Mouse (Mus musculus): ENCODE results near the gene Olfr651.
"Not testable (repeated sequence)": the region's sequence is repeated elsewhere in the genome, so short reads cannot be mapped to it uniquely, and the experiment has no call there.

Gene Olfr651

DNA sequence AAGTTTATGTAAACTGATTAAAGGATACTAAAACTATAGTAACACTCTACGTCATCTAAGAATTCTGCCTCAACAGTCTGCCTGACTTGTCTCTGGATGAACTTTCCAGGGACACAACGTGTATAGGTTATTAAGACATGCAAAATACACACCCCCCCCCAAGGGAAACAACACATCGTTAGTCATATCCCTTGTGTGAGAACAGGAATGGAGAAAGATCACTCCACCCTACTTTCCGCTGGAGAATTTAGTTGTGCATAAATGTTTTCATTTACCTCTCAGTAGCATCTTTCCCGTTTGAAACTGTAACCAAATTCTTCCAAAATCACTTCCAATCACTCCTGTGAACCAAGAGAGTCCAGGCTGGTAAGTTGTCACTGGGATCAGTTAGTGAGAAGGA lies at the start of gene Olfr651:
TSS of gene Olfr651 (plus strand) at position 301 of the 400 bp plus-strand sequence.
- no peak for DNase-seq

DNA sequence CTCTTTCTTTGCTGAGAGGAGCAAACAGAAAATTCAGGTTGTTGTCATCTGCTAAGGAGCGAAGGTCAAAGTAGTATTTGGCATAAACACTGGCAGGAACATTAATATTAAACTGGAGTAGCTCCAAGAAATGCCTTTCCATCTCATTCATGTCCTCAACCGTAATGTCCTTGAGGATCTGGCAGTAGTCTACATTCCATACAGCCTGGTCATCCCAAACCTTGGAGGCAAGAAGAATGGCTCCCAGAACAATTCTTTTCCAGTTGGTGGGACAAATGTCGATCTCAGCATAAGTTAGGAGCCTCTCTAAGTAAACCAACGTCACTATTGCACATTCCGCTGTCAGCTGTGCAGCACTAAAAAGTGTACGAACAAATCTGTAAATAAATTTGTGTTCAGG lies 48.7 kb upstream of the Olfr651 start:
- DNase-seq: not testable (repeated sequence)

DNA sequence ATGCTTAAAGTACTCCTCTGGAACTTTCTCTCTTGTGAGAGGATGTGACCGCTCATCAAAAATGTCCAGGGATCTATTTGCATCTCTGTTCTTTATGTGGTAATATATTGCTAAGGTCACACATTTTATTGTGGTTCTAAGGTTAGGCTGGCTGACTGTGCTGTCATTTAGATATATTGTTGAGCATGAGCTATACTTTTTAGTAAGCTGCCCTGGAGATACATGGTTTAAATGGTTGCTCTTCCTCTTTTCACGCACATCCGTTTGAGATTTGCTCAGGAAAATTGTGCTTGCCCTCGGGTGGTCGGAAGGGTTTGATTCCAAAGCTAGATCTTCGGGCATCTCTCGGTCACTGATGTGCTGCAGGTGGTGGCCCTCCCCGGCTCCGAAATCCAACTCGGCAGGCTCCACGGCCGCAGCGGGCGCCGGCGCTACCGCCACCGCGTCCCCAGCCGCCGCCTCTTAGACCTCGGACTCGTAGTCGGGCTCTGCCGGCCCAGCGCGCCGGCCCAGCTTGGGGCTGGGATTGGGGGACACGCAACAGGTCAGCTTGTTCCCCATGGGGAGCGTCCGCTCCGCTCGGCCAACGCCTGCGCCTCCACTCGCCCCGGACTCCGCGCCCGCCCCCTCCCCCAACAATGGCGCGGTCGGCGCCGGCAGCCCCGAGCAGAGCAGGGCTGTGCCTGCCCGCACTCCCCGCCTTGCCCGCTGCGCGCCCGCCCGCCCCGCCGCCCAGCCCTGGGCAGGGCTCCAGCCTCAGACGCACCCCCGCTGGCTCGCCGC lies 48.2 kb upstream of the Olfr651 start:
- DNase-seq: peak; percentile 49

DNA sequence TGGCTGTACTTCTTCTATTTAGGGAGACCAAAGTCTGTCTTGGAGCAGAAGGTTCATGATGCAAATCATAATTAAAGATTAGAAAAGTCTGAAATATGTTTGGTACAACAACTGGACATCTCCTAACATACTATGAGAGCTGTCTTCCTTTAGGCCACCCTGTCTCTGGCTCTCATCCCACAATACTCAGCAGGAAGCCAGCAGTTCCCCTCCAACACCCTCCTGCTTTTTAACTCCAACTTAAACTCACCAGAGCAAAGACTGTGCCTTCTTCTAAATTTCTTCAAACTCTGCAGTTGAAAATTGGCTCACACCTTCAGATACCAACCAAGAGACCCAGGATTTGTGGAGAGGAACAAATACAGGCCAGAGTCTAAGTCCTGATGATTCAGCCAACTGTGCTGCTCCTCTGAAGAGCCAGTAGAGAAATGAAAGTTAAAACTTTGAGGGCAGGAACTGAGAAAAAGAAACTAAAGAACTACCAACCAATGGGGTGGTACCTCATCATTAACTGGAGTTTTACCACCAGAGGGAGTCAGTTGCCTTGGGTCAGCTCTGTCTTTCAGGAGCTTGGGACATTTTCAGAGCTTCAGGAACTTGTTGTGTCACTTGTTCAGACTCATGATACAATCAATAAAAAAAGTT lies 42.4 kb upstream of the Olfr651 start, which contains the start of gene Trim30d:
TSS of gene Trim30d (minus strand) at position 429 of the 645 bp plus-strand sequence.
- DNase-seq: not testable (repeated sequence)

DNA sequence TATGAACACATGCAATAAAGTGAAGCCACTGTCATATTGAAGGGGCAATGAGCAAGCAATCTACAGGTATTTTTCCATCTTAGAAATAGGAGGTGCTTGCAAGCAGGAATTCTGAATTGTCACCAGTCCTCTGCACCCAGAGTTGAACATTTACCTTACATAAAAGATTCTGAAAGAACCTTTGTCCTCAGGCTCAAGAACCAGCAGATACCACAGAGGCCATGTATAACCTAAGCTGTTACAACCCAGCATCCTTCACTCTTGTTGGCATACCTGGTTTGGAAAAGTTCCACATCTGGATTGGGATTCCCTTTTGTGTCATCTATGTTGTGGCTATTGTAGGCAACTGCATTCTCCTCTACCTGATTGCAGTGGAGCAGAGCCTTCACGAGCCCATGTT lies 2.8 kb downstream of the Olfr651 start:
- DNase-seq: no peak

DNA sequence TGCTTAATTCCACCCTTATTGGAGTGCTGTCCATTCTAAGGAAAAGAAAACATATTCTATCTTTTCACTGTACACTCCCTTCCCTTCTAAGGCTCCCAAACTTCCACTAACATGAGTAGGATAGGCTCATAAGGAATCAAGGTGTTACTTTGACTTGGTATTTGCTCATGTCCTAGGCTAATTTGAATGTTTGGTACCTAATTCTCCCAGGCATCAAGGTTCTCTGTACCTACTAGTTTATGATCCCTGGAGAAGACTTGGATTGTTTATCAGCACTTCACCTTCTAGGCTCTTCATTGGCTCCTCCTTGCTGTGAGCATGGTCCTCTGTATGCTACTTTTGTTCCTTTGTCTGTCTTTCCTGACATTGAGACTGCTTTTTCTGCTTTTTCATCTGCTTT lies 10.7 kb downstream of the Olfr651 start, which contains the start of gene Olfr652:
TSS of gene Olfr652 (plus strand) at position 301 of the 400 bp plus-strand sequence.
- no peak for DNase-seq

DNA sequence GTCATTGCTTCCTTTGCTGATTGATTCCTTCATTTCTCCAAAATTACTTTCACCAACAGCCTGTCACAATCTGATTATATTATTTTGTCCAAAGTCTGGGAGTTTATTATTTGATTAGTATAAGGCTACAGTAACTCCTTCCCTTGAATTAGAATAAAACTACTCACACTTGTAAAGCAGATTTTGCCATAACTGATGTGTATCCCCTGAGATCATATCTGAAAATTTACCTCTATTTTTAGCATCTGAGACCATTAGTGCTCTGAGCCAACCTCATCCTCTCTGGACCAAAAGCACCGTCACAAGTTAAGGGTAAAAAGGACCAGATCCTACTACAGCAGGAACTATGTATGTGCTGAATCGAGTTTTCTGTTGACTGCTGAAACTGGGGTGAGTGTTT lies 27.1 kb downstream of the Olfr651 start, which contains the start of gene Olfr653:
TSS of gene Olfr653 (plus strand) at position 301 of the 400 bp plus-strand sequence.
- DNase-seq: no peak

DNA sequence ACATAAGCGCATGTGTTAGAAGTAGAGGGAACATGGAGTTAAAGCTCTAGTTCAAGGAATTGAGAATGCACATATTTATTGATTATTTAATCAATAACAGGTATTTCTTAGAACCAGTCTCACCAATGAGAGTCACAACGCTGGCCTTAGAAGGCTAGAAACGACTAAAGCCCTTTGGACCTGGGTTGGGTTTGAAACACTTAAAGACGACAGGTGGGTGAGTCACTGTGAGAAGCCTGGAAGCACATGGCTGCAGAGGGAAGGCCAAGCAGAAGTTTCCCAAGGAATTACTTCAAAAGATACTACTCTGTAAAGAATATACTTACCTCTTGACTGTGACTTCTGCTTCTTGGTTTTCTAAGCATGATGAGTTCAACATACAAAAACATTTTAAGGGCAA lies 30.9 kb downstream of the Olfr651 start:
- DNase-seq: no peak

DNA sequence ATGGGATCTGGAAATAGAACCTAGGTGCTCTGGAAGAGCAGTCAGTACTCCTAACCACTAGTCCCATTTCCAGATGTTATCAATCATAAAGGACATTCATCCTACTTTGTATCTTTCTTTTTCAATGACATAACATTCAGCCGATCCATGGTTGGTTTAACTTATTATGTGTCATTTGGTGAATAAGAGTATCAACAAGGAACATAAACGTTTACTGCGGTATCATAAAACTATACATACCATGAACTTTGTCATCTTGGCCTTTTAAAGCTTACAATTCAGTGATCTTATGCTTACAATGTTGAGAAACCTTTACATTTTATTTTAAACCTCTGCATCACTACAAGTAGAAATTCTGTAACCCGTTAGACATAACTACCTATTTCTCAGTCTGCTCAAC lies 31.5 kb downstream of the Olfr651 start:
- no peak for DNase-seq

DNA sequence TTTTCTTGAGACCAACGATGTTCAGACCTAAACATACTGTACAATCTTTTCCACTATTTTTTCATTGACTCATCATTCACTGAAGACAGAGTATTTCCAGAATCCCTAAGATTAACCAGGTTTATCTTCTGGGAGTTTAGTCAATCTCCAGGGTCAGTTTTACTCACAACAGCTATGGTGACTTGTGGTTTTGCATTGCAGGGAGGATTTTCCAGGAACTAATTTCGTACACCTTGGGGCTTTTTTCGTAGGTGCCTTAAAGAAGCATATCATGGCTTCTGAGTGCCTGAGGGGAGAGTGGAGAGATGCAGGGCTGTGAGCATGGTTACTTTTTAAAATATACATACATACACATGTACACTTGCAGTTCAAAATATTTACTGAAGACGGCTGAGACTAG lies 36.8 kb downstream of the Olfr651 start, which contains the start of gene Olfr654:
TSS of gene Olfr654 (plus strand) at position 301 of the 400 bp plus-strand sequence.
- DNase-seq: no peak

DNA sequence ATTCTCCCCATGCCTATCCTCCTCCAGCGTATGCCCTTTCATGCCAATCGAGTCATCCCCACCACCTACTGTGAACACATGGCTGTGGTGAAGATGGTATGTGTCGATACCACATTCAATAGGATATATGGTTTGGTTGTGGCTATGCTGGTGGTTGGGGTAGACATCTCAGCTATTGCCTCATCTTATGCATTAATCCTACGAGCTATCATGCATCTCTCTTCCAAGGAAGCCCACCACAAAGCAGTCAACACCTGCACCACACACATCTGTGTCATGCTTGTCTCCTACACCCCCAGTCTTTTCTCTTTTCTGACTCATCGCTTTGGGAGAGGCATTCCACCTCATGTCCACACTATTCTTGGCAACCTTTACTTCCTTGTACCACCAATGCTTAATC lies 38.3 kb downstream of the Olfr651 start:
- DNase-seq: no peak

DNA sequence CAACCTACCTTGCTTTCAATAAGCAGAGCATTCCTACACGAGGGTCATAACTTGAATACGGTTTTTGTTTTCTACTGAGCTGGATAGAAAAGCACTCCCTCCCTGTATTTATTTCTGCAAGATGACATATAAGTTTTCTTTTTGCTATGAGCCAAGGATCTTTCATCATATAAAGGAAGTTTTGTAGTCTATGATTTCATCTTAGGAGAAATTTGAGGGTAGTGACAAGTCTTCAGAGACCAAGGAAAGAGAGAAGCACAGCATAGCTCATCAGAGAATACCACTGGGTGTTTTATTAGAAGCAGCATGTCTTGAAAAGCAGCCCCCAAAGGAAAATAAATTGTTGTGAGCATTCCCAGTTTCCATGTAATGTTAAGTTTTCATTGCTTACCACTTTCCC lies 51.7 kb downstream of the Olfr651 start, which contains the start of gene Olfr655:
TSS of gene Olfr655 (minus strand) at position 101 of the 400 bp plus-strand sequence.
- no peak for DNase-seq

DNA sequence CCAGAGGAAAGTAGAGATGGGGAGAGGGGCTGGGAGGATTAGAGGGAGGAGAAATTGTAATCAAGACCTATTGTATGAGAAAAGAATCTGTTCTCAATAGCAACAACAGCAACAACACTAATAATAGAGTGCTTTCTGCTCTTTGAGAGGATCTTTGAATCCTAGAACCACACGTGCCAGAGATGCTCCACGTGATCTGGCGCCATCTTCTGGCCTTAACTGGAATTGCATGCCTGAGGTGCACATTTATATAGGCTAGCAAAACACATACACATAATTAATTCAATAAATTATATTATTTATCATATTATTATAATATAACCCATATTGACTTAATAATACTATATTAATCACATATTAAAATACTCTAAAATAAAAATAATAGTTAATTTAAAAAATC lies 53.2 kb downstream of the Olfr651 start:
- peak; percentile 34 for DNase-seq

All from embryo, embryonic 11 days (tissue).